Comparison of ENCODE assay signal across 23 mouse cellular contexts in the genomic region with DNA sequence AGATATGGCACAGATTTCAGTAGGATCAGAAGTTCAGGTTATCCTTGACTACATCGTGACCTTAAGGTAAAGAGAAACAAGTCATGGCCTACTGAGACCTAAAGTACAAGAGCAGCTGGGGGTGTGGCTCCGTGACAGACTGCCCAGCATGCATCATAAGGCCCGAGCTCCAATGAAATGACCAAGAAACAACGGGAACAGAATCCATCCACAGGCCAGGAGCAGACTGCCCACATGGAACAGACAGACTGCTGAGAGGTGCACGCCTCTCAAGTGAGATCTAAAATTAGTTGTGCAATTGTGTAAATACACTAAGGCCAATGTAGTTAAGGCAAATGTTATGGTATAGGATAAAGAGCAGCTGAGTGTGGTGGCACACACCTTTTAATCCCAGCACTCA. TPM values are rescaled to one million over a fixed set of nuclear protein-coding genes. Genes with fewer than 3 reads are reported as not detected.
DNase-seq lines count a peak whose midpoint lies in the region; ATAC-seq and TF ChIP-seq lines count a peak whose summit lies in the region.
"Had no signal": no experiment of that assay in that cellular context is flagged by ENCODE, and none has a peak within 500 bp of the region (broad histone marks: within the 10 kb centered on the region; RNA-seq: fewer than 3 reads in every experiment).

No protein-coding gene starts in this region.

- ATAC-seq in liver, embryonic 16.5 days (ENCODE audit: low read depth), result peak; percentile 45
- ATAC-seq in granulocyte monocyte progenitor cell, adult 5-6 weeks (replicated peaks; ENCODE audit: poor library complexity, severe bottlenecking), result no peak
- ATAC-seq: CD4-positive, CD25-positive, alpha-beta regulatory T cell, adult 4 months; forebrain, embryonic 13.5 days; hindbrain, embryonic 16.5 days; midbrain, embryonic 15.5 days had no signal

- intact Hi-C loops in gastrocnemius, adult 2 months (cut with DNase I), result no loop called here

- no peaks in the 10 kb centered on the region for H3K27me3 ChIP-seq in liver, embryonic 16.5 days (ENCODE audit: control insufficient read depth, insufficient read depth, low read depth, low read length)
- H3K27me3 ChIP-seq: forebrain, embryonic 13.5 days; heart, embryonic 12.5 days; midbrain, embryonic 15.5 days; neural tube, embryonic 13.5 days; stomach, embryonic 15.5 days had no signal

- DNase-seq in gastrocnemius, adult 2 months, result no peak
- no peak for DNase-seq in gastrocnemius, postnatal 10 days
- DNase-seq in brain, adult 2 months (ENCODE audit: low read depth, low spot score), result peak; percentile 73
- DNase-seq in cerebellum, adult 8-10 months, result peak; percentile 35
- DNase-seq in spleen, adult 12 weeks (ENCODE audit: low spot score), result no peak
- DNase-seq: adrenal gland, postnatal 36 days; gastrocnemius, postnatal 14 days; kidney, adult 11 months; retina, postnatal 1 day; right cerebral cortex, postnatal 4 days; thymus, postnatal 25 days had no signal

- H3K4me3 ChIP-seq in gastrocnemius, adult 2 months, result no peak overlapping the region
- no peak overlapping the region for H3K4me3 ChIP-seq in liver, embryonic 16.5 days (ENCODE audit: low read depth, low read length)
- H3K4me3 ChIP-seq: forebrain, embryonic 13.5 days; heart, embryonic 12.5 days; hindbrain, embryonic 10.5 days; midbrain, embryonic 15.5 days; neural tube, embryonic 13.5 days; stomach, embryonic 15.5 days had no signal

- H3K4me1 ChIP-seq in liver, embryonic 16.5 days (ENCODE audit: control insufficient read depth, low read depth, low read length), result peaks cover 11% of the 10 kb centered on the region
- H3K4me1 ChIP-seq: forebrain, embryonic 13.5 days; midbrain, embryonic 15.5 days had no signal

- no peak overlapping the region for H3K9ac ChIP-seq in liver, embryonic 16.5 days (ENCODE audit: low read depth, low read length)
- H3K9ac ChIP-seq: forebrain, embryonic 13.5 days; heart, embryonic 12.5 days; liver, embryonic 14.5 days; midbrain, embryonic 15.5 days; neural tube, embryonic 13.5 days; stomach, embryonic 15.5 days had no signal

- H3K4me2 ChIP-seq in liver, embryonic 16.5 days (ENCODE audit: low read depth, low read length), result no peak overlapping the region
- H3K4me2 ChIP-seq: forebrain, embryonic 13.5 days; heart, embryonic 12.5 days; midbrain, embryonic 15.5 days; neural tube, embryonic 13.5 days; stomach, embryonic 15.5 days had no signal

- H3K36me3 ChIP-seq in liver, embryonic 16.5 days (ENCODE audit: control insufficient read depth, insufficient read depth), result peaks cover 23% of the 10 kb centered on the region

- H3K27ac ChIP-seq in gastrocnemius, adult 2 months, result peak overlapping the region; percentile 20; the same call in 1 of the 2 replicates
- no peak overlapping the region for H3K27ac ChIP-seq in liver, embryonic 16.5 days (ENCODE audit: low read length)
- H3K27ac ChIP-seq: forebrain, embryonic 13.5 days; hindbrain, embryonic 10.5 days; kidney, postnatal 0 days; liver, embryonic 14.5 days; midbrain, embryonic 15.5 days; neural tube, embryonic 13.5 days; stomach, embryonic 15.5 days had no signal

- WGBS in liver, embryonic 16.5 days (ENCODE audit: insufficient replicate concordance), result 61% methylated on average over 5 of the region's 5 CpGs

- no peaks in the 10 kb centered on the region for H3K9me3 ChIP-seq in liver, embryonic 16.5 days (replicated peaks; ENCODE audit: control insufficient read depth, low read length)
- H3K9me3 ChIP-seq: forebrain, embryonic 13.5 days; heart, embryonic 12.5 days; hindbrain, embryonic 10.5 days; midbrain, embryonic 15.5 days; neural tube, embryonic 13.5 days; stomach, embryonic 15.5 days had no signal

- no peak for TF ChIP-seq CTCF in gastrocnemius, adult 2 months (IDR thresholded peaks at IDR 0.05)

RNA-seq across cellular contexts. Expression of a gene that starts 15.9 kb away (rescaled TPM):
- 10 to 100 TPM; 11.9 to 15.4 TPM for total RNA-seq in gastrocnemius, adult 2 months (2021)
- 10 to 100 TPM; 18.3 to 22.5 TPM for total RNA-seq in gastrocnemius, postnatal 10 days (2021)
- 5.1 and 6.1 TPM in 2 replicates for polyA plus RNA-seq in liver, embryonic 16.5 days (2015; fragmentation: Nextera tagmentation; extraction: Ambion mirVana)
- 31.5 and 32.8 TPM in 2 replicates for total RNA-seq in granulocyte monocyte progenitor cell, adult 5-6 weeks (2014; fragmentation: Nextera tagmentation)
- total RNA-seq in granulocyte monocyte progenitor cell, adult 5-6 weeks (2017), result 11.9 and 12.5 TPM in 2 replicates

RNA-seq across cellular contexts. Expression of a gene that starts 27.2 kb away (rescaled TPM):
- total RNA-seq in gastrocnemius, adult 2 months (2021), result 1 to 10 TPM; 4.7 to 6.4 TPM
- total RNA-seq in gastrocnemius, postnatal 10 days (2021), result 1 to 10 TPM; 6.4 to 7.6 TPM
- 3.9 and 4.0 TPM in 2 replicates for polyA plus RNA-seq in liver, embryonic 16.5 days (2015; fragmentation: Nextera tagmentation; extraction: Ambion mirVana)
- 0.62 and 2.6 TPM in 2 replicates for total RNA-seq in granulocyte monocyte progenitor cell, adult 5-6 weeks (2014; fragmentation: Nextera tagmentation)
- total RNA-seq in granulocyte monocyte progenitor cell, adult 5-6 weeks (2017), result 1.1 and 2.2 TPM in 2 replicates

Comparison
In these comparisons a context has a peak if more than half of its experiments do, and no peak if none do; other contexts are left out.
1. DNase-seq: peak in brain, adult 2 months (single experiment) and cerebellum, adult 8-10 months (single experiment); none in gastrocnemius, adult 2 months (single experiment), gastrocnemius, postnatal 10 days (single experiment) and spleen, adult 12 weeks (single experiment).